Mouse (Mus musculus) stomach, embryonic 15.5 days (tissue): ENCODE measurements around the gene Klrb1f. TPM values are rescaled to one million over a fixed set of nuclear protein-coding genes. Genes with fewer than 3 reads are reported as not detected.
"Not testable (repeated sequence)": the region's sequence is repeated elsewhere in the genome, so short reads cannot be mapped to it uniquely, and the experiment has no call there.

Experiments
- ATAC-seq: fragments of 200-750 bp; cut with Nextera tagmentation; 2 replicates; pipeline ENCODE4 v1.8.0; 2017; ENCODE audit warnings: low read depth, moderate number of reproducible peaks, moderate TSS enrichment; ENCODE audit not compliant: insufficient read depth, low FRiP score
- H3K27ac ChIP-seq: fragments of 300-500 bp; sonication (generic); 2 replicates; pipeline ENCODE4 v1.5.1; 2015; ENCODE audit warnings: mild to moderate bottlenecking, inconsistent platforms
- H3K27me3 ChIP-seq: fragments of 300-500 bp; sonication (generic); replicated peaks from 2 replicates; pipeline ENCODE4 v1.6.1; 2015; ENCODE audit warnings: inconsistent platforms
- H3K36me3 ChIP-seq: fragments of 300-500 bp; sonication (generic); 2 replicates; pipeline ENCODE4 v1.6.1; 2015; ENCODE audit warnings: inconsistent platforms
- H3K4me1 ChIP-seq: fragments of 300-500 bp; sonication (generic); 2 replicates; pipeline ENCODE4 v1.6.1; 2015; ENCODE audit warnings: inconsistent platforms
- H3K4me2 ChIP-seq: fragments of 300-500 bp; sonication (generic); 2 replicates; pipeline ENCODE4 v1.6.1; 2015; ENCODE audit warnings: mild to moderate bottlenecking, inconsistent platforms
- H3K4me3 ChIP-seq: fragments of 300-500 bp; sonication (generic); replicated peaks from 2 replicates; pipeline ENCODE4 v1.5.1; 2015; ENCODE audit warnings: inconsistent platforms
- H3K9ac ChIP-seq: fragments of 300-500 bp; sonication (generic); 2 replicates; pipeline ENCODE4 v1.6.1; 2015; ENCODE audit warnings: inconsistent platforms
- H3K9me3 ChIP-seq: fragments of 300-500 bp; sonication (generic); 2 replicates; pipeline ENCODE4 v1.6.1; 2016; ENCODE audit warnings: inconsistent platforms
- WGBS: fragments of 180-500 bp; shearing (Covaris S2); methylation state at CpG from one replicate; pipeline ENCODE4 v1.1.7; 2015; 5-methylcytosine and 5-hydroxymethylcytosine counted together
- polyA plus RNA-seq: library from polyadenylated mRNA; unstranded; fragments of >200 nt; fragmentation: Nextera tagmentation; extraction: Ambion mirVana; gene quantifications from 2 replicates; pipeline ENCODE4 v1.2.1, GENCODE M21; 2015

Klrb1f gene
- polyA plus RNA-seq, 1 experiment from 2014 or later = 0.32 TPM

- Histone ChIP-seq H3K36me3 (no peaks in the 10 kb centered on the region), H3K9ac (no peak overlapping the region), H3K27ac (peak overlapping the region; percentile 37; the same call in 1 of the 2 replicates), H3K9me3 (no peaks in the 10 kb centered on the region), H3K4me3 (peak overlapping the region; percentile 20), H3K4me2 (peak overlapping the region; percentile 51), H3K27me3 (no peaks in the 10 kb centered on the region), H3K4me1 (0 out of 2 replicates have a peak, but pooled peaks cover 3% of the 10 kb centered on the region)
- peak; percentile 61; the same call in 1 of the 2 replicates for ATAC-seq
- WGBS = 5% methylated on average over 8 of the region's 8 CpGs
Observed at GRCm38 (mm10) chr6:129049596-129050251, 4.0 kb downstream of the Klrb1f start.

DNA sequence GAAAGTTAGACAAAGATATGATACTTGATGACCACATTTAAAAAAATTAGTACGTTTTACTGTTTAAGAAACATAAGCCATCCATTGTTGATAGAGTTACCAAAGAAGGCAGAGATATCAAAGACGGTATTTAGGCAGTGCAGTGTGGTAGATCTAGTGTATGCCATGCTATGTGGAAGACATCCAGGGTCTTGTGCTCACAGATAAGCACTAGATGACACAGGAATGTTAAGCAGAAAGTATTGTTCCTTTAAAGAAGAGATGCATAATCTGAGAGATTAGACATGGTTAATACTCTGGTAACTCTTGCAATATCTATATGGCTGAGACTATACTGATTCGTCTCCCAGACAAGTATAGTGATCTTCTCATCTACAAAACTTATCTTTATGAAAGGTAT is 5.4 kb downstream of the Klrb1f start:
- H3K27me3 ChIP-seq = no peaks in the 10 kb centered on the region
- H3K4me2 ChIP-seq = no peak overlapping the region
- ATAC-seq = no peak
- H3K9me3 ChIP-seq = no peaks in the 10 kb centered on the region
- no peaks in the 10 kb centered on the region for H3K36me3 ChIP-seq
- no peak overlapping the region for H3K4me3 ChIP-seq
- 76% methylated on average over 3 of the region's 3 CpGs for WGBS
- H3K9ac ChIP-seq = no peak overlapping the region
- H3K27ac ChIP-seq = no peak overlapping the region
- H3K4me1 ChIP-seq = 0 out of 2 replicates have a peak, but pooled peaks cover 3% of the 10 kb centered on the region

GRCm38 (mm10) chr6:129051731-129052130 is 6.0 kb downstream of the Klrb1f start:
- no peak overlapping the region for H3K4me3 ChIP-seq
- H3K36me3 ChIP-seq = no peaks in the 10 kb centered on the region
- ATAC-seq = no peak
- H3K9ac ChIP-seq = no peak overlapping the region
- H3K9me3 ChIP-seq = no peaks in the 10 kb centered on the region
- no peak overlapping the region for H3K4me2 ChIP-seq
- 0 out of 2 replicates have a peak, but pooled peaks cover 3% of the 10 kb centered on the region for H3K4me1 ChIP-seq
- H3K27me3 ChIP-seq = no peaks in the 10 kb centered on the region
- 78% methylated on average over 5 of the region's 5 CpGs for WGBS
- no peak overlapping the region for H3K27ac ChIP-seq

DNA sequence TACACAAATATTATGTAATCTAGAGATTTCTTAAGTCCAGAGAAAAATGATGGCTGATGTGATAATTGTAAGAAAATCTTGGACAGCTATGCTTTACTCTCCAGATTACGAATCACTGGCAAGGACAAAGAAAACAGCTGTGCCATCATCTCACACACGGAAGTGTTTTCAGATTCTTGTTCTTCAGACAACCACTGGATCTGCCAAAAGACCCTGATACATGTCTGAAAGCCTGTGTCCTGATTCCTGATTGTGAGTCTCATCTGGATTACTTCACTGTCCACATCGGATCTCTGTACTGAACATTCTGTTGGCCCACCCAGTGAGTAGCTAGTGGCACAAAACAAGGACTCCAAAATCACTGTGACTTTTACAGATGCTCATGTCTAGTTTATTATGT is 10.5 kb downstream of the Klrb1f start:
- Histone ChIP-seq H3K4me1 (no peaks in the 10 kb centered on the region), H3K36me3 (no peaks in the 10 kb centered on the region), H3K27me3 (no peaks in the 10 kb centered on the region), H3K9ac (no peak overlapping the region), H3K4me2 (no peak overlapping the region), H3K27ac (no peak overlapping the region), H3K9me3 (no peaks in the 10 kb centered on the region), H3K4me3 (no peak overlapping the region)
- WGBS = 66% methylated on average over 3 of the region's 3 CpGs
- ATAC-seq = no peak

GRCm38 (mm10) chr6:129058013-129058412 is 12.3 kb downstream of the Klrb1f start:
- H3K9ac ChIP-seq = no peak overlapping the region
- H3K9me3 ChIP-seq = no peaks in the 10 kb centered on the region
- H3K27ac ChIP-seq = no peak overlapping the region
- no peak for ATAC-seq
- H3K4me1 ChIP-seq = no peaks in the 10 kb centered on the region
- no peak overlapping the region for H3K4me3 ChIP-seq
- H3K27me3 ChIP-seq = no peaks in the 10 kb centered on the region
- H3K4me2 ChIP-seq = no peak overlapping the region
- H3K36me3 ChIP-seq = no peaks in the 10 kb centered on the region

DNA sequence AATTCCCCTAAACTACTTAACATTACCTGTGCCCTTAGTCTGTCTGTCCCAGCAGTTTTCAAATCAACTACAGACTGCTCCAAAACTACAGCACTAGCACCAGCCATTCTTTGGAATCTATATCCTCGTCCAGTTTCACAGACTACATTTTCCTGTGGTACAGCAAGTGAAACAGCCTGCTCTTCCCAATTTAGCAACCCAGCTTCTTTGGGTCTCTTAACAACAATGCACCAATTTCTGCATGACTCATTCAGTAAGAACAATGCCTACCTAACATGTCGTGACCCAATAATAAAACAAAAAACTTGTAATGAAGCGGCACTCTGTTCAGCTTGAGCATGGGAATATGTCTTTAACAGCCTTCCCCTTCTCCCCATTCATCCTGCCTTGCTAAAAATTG is 19.7 kb downstream of the Klrb1f start:
- no peaks in the 10 kb centered on the region for H3K9me3 ChIP-seq
- H3K4me1 ChIP-seq = no peaks in the 10 kb centered on the region
- no peak overlapping the region for H3K4me3 ChIP-seq
- H3K27ac ChIP-seq = no peak overlapping the region
- H3K4me2 ChIP-seq = no peak overlapping the region
- H3K36me3 ChIP-seq = no peaks in the 10 kb centered on the region
- no peak for ATAC-seq
- 70% methylated on average over 3 of the region's 3 CpGs for WGBS
- no peak overlapping the region for H3K9ac ChIP-seq
- H3K27me3 ChIP-seq = no peaks in the 10 kb centered on the region

DNA sequence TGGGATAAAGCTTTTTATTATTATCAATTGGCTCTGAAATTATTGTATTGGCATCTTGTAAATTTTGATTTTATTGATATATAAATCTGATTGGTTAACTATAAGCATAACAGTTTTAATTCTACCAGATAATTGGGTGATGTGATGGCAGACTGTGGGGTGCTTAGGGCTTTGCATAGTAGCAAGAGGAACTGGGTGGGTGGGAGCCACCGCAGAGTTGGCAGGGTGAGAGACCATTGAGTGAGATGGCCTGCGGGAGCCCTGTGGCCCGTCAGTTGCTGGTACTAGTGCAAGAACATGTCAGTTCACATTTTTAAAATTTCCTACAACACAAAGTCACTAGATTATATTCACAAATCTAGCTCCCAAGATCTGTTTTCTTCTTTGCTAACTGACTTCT is 20.2 kb downstream of the Klrb1f start:
- WGBS = 86% methylated on average over 3 of the region's 3 CpGs

DNA sequence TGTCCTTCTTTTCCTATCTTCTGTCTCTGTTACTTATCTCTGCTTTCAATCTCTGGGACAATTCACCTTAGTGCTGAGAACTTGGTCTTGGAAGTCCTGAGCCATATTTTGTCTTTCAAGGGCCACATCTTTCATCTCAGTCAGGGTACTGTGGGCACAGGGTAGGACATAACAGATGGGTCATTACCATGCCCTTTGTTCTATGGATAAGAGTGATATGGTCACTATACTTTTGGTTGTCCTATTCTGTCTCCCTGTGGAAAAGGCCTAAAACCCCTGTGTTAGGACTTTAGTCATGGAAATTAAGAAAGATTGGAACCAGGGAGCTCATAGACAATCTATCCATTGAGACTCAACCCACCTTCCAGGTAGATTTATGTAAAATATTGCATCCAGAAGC is 20.8 kb downstream of the Klrb1f start:
- no peak overlapping the region for H3K27ac ChIP-seq
- no peak for ATAC-seq
- no peaks in the 10 kb centered on the region for H3K36me3 ChIP-seq
- no peaks in the 10 kb centered on the region for H3K4me1 ChIP-seq
- no peak overlapping the region for H3K4me3 ChIP-seq
- no peaks in the 10 kb centered on the region for H3K27me3 ChIP-seq
- no peak overlapping the region for H3K4me2 ChIP-seq
- no peaks in the 10 kb centered on the region for H3K9me3 ChIP-seq
- no peak overlapping the region for H3K9ac ChIP-seq

More for the DNA sequence above, 20.2 kb downstream of the Klrb1f start:
- Histone ChIP-seq H3K36me3 (no peaks in the 10 kb centered on the region), H3K4me1 (no peaks in the 10 kb centered on the region), H3K9me3 (no peaks in the 10 kb centered on the region), H3K4me3 (no peak overlapping the region), H3K9ac (no peak overlapping the region), H3K27ac (no peak overlapping the region), H3K27me3 (no peaks in the 10 kb centered on the region), H3K4me2 (no peak overlapping the region)
- ATAC-seq = no peak

DNA sequence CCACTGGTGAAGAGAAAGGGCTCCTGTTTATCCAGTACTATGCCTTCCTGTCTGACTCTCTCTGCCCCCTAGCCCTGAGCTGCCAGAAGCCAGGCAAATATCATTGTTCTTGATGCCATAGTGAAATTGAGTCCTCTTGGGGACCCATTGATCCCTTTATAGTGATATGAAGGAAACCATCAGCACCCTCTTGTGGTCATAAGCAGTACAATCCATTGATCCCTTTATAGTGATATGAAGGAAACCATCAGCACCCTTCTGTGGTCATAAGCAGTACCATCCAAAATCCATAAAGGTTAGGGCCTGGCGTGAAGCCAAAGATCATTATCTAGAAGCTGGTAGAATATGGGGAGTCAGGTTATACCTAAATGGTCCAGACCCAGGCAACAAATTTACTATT is 21.3 kb downstream of the Klrb1f start:
- Histone ChIP-seq H3K9ac (no peak overlapping the region), H3K4me1 (no peaks in the 10 kb centered on the region), H3K4me3 (no peak overlapping the region), H3K27ac (no peak overlapping the region), H3K27me3 (no peaks in the 10 kb centered on the region), H3K36me3 (no peaks in the 10 kb centered on the region), H3K4me2 (no peak overlapping the region), H3K9me3 (no peaks in the 10 kb centered on the region)
- WGBS = 49% methylated on average over 1 of the region's 1 CpGs
- ATAC-seq = peak; percentile 70; the same call in 1 of the 2 replicates

DNA sequence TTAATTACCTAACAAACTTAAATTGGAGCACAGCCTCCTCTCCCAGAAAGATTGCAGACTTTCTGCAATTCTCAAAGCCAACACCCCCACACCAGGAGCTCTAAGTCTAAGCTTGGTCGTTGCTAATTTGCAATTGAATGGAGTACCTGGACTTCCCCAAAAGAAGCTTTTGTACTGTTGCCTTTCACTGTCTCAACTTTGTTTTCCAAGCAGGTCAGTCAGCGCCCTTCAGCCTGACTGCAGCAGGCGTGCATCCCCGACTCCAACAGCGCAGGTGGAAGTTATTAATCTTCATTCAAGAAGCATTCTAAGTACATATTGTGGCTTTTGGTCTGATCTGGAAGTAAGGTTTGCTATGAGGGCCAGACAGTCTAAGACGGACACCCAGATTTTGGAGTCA is 39.4 kb downstream of the Klrb1f start:
- 81% methylated on average over 6 of the region's 6 CpGs for WGBS
- ATAC-seq = no peak
- Histone ChIP-seq H3K9ac (no peak overlapping the region), H3K4me3 (no peak overlapping the region), H3K27me3 (no peaks in the 10 kb centered on the region), H3K4me2 (no peak overlapping the region), H3K9me3 (no peaks in the 10 kb centered on the region), H3K4me1 (no peaks in the 10 kb centered on the region), H3K27ac (no peak overlapping the region), H3K36me3 (no peaks in the 10 kb centered on the region)

GRCm38 (mm10) chr6:129086031-129086430 is 40.3 kb downstream of the Klrb1f start:
- H3K4me1 ChIP-seq, ATAC-seq: not testable (repeated sequence)
- 71% methylated on average over 2 of the region's 2 CpGs for WGBS

DNA sequence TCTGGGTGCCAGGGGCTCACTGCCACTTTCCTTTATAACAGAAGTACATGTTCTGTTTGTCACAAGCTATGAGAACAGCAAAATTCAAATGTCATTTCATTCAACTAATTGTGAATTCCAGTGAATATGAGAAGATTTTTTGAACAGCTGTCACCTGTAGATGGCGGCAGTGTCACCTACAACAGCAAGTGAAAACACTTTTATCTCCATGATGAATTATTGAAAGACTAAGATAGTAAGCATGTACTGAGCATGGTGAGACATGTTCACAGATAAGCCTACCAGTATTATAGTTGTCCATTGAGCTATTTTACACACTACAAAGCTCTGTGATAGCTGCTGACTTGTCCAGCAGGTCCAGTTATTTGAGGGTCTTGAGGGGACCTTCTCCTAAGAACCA is 42.5 kb downstream of the Klrb1f start:
- Histone ChIP-seq H3K9ac (no peak overlapping the region), H3K4me3 (no peak overlapping the region), H3K27ac (no peak overlapping the region), H3K4me2 (no peak overlapping the region), H3K36me3 (no peaks in the 10 kb centered on the region), H3K27me3 (no peaks in the 10 kb centered on the region), H3K9me3 (no peaks in the 10 kb centered on the region), H3K4me1 (no peaks in the 10 kb centered on the region)
- 71% methylated on average over 1 of the region's 1 CpGs for WGBS
- ATAC-seq = no peak

More at GRCm38 (mm10) chr6:129086031-129086430, 40.3 kb downstream of the Klrb1f start:
- H3K36me3 ChIP-seq, H3K9ac ChIP-seq, H3K4me2 ChIP-seq, H3K4me3 ChIP-seq, H3K9me3 ChIP-seq, H3K27ac ChIP-seq, H3K27me3 ChIP-seq: not testable (repeated sequence)

- H3K36me3 ChIP-seq, H3K4me3 ChIP-seq, H3K9ac ChIP-seq, ATAC-seq, H3K4me1 ChIP-seq, H3K27me3 ChIP-seq, H3K4me2 ChIP-seq, H3K9me3 ChIP-seq, H3K27ac ChIP-seq: not testable (repeated sequence)
- 95% methylated on average over 8 of the region's 8 CpGs for WGBS
Observed at GRCm38 (mm10) chr6:129088596-129088995, 42.9 kb downstream of the Klrb1f start.
